Mouse (Mus musculus): Measurements from ENCODE around the gene Olfr177.

Olfr177 gene

GRCm38 (mm10) chr16:58874668-58875067 is at the start of gene Olfr177:
Gene Olfr177, minus strand, starts transcription at chr16:58874768.
- DNase-seq, result no peak

GRCm38 (mm10) chr16:58891963-58892362 is 17.4 kb upstream of the Olfr177 start, which contains the start of gene Olfr178:
Gene Olfr178, minus strand, starts transcription at chr16:58892063.
- no peak for DNase-seq

- DNase-seq, result no peak
Observed at GRCm38 (mm10) chr16:58884416-58884815, 9.8 kb upstream of the Olfr177 start.

GRCm38 (mm10) chr16:58861479-58861878 is 13.1 kb downstream of the Olfr177 start:
- DNase-seq, result no peak

- no peak for DNase-seq
Observed at GRCm38 (mm10) chr16:58860032-58860737, 14.4 kb downstream of the Olfr177 start.

GRCm38 (mm10) chr16:58826732-58827319 is 47.7 kb downstream of the Olfr177 start, which contains the start of gene Olfr175-ps1:
Gene Olfr175-ps1, minus strand, starts transcription at chr16:58826782.
- no peak for DNase-seq
